Mouse (Mus musculus): ENCODE results near the gene Cdkl5.

DNA sequence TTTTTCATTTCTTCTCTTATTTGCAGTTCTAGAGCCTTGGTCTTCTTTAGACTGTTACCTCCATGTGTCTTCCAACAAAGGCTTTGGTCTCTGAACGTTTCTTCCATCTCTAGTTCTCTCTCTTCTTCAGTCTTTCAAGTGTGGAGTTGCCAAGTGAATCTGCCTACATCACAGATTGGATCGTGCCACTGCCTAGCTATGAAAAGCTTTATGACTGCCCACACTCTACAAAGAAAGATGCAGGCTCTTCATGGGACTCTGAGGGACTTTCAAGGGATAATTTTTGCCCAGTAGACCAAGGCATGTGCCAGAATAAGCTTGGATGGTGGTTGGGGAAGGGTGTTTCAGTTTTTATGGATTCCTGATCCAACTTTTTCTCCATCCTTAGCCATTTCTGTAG lies 30.0 kb upstream of the Cdkl5 start:
- no peak for TF ChIP-seq POLR2A (IDR thresholded peaks at IDR 0.05; ENCODE audit: insufficient read depth, low read length)
- no peak for TF ChIP-seq CTCF (IDR thresholded peaks at IDR 0.05; ENCODE audit: low read depth, low read length)
